Mouse (Mus musculus) lung, embryonic 16.5 days (tissue): ENCODE measurements at regions not wholly inside any gene's neighbourhood (a gene's known extent, or its start where the extent isn't known, plus 50 kb on each side); places are given as distances from the start of the nearest gene placed in this dataset.
A peak's percentile ranks its signal among the peaks of the same experiment; 100 is the strongest.

Experiments used
- ATAC-seq: fragments of 200-750 bp; cut with Nextera tagmentation; 2 replicates; pipeline ENCODE4 v1.8.0; 2017; ENCODE audit warnings: low read depth, mild to moderate bottlenecking, moderate library complexity
- H3K27ac ChIP-seq: fragments of 300-500 bp; sonication (generic); 2 replicates; pipeline ENCODE4 v1.5.1; 2014; ENCODE audit warnings: mild to moderate bottlenecking, control low read depth, low read length
- H3K27me3 ChIP-seq: fragments of 300-500 bp; sonication (generic); 2 replicates; pipeline ENCODE4 v1.6.1; 2014; ENCODE audit warnings: low read depth, low read length, mixed read lengths; ENCODE audit not compliant: control insufficient read depth, insufficient read depth
- H3K36me3 ChIP-seq: fragments of 300-500 bp; sonication (generic); 2 replicates; pipeline ENCODE4 v1.6.1; 2014; ENCODE audit warnings: low read length; ENCODE audit not compliant: control insufficient read depth, insufficient read depth
- H3K4me1 ChIP-seq: fragments of 300-500 bp; sonication (generic); replicated peaks from 2 replicates; pipeline ENCODE4 v1.6.1; 2014; ENCODE audit warnings: low read length, mixed read lengths; ENCODE audit not compliant: control insufficient read depth, insufficient read depth
- H3K4me2 ChIP-seq: fragments of 300-500 bp; sonication (generic); 2 replicates; pipeline ENCODE4 v1.6.1; 2014; ENCODE audit warnings: low read depth, low read length, control low read depth
- H3K4me3 ChIP-seq: fragments of 300-500 bp; sonication (generic); 2 replicates; pipeline ENCODE4 v1.5.1; 2014; ENCODE audit warnings: mild to moderate bottlenecking, low read length, control low read depth
- H3K9ac ChIP-seq: fragments of 300-500 bp; sonication (generic); 2 replicates; pipeline ENCODE4 v1.6.1; 2014; ENCODE audit warnings: low read length, control low read depth
- H3K9me3 ChIP-seq: fragments of 300-500 bp; sonication (generic); 2 replicates; pipeline ENCODE4 v1.6.1; 2016; ENCODE audit warnings: low read length; ENCODE audit not compliant: control insufficient read depth
- WGBS: fragments of 180-500 bp; shearing (Covaris S2); extraction: QIAGEN DNeasy Blood & Tissue Kit; methylation state at CpG from one replicate; pipeline ENCODE4 v1.1.7; 2014; 5-methylcytosine and 5-hydroxymethylcytosine counted together

- H3K27me3 ChIP-seq: no peaks in the 10 kb centered on the region
- no peaks in the 10 kb centered on the region for H3K36me3 ChIP-seq
- H3K4me1 ChIP-seq: no peaks in the 10 kb centered on the region
- no peak overlapping the region for H3K27ac ChIP-seq
- no peak for ATAC-seq
- no peak overlapping the region for H3K4me3 ChIP-seq
- H3K4me2 ChIP-seq: no peak overlapping the region
- no peak overlapping the region for H3K9ac ChIP-seq
- no peaks in the 10 kb centered on the region for H3K9me3 ChIP-seq
- WGBS: 75% methylated on average over 6 of the region's 6 CpGs
Measured at GRCm38 (mm10) chr9:87872384-87872905, 141.4 kb upstream of the Tbx18 start.

- Histone ChIP-seq H3K4me3 (no peak overlapping the region), H3K27me3 (no peaks in the 10 kb centered on the region), H3K4me2 (no peak overlapping the region), H3K9me3 (no peaks in the 10 kb centered on the region), H3K4me1 (no peaks in the 10 kb centered on the region), H3K36me3 (no peaks in the 10 kb centered on the region), H3K27ac (no peak overlapping the region), H3K9ac (no peak overlapping the region)
- no peak for ATAC-seq
- 61% methylated on average over 1 of the region's 1 CpGs for WGBS
Measured at GRCm38 (mm10) chr9:87882587-87882986, 151.5 kb upstream of the Tbx18 start.

GRCm38 (mm10) chr9:87883069-87883468 lies 152.0 kb upstream of the Tbx18 start:
- H3K4me1 ChIP-seq: no peaks in the 10 kb centered on the region
- no peak for ATAC-seq
- H3K4me3 ChIP-seq: no peak overlapping the region
- no peak overlapping the region for H3K9ac ChIP-seq
- H3K36me3 ChIP-seq: no peaks in the 10 kb centered on the region
- no peaks in the 10 kb centered on the region for H3K9me3 ChIP-seq
- no peak overlapping the region for H3K4me2 ChIP-seq
- no peak overlapping the region for H3K27ac ChIP-seq
- H3K27me3 ChIP-seq: no peaks in the 10 kb centered on the region

- Histone ChIP-seq H3K9me3 (peaks cover 2% of the 10 kb centered on the region; the same call in 1 of the 2 replicates), H3K27me3 (no peaks in the 10 kb centered on the region), H3K36me3 (no peaks in the 10 kb centered on the region), H3K4me2 (no peak overlapping the region), H3K27ac (no peak overlapping the region), H3K4me1 (no peaks in the 10 kb centered on the region; the same call in 1 of the 2 replicates), H3K4me3 (no peak overlapping the region), H3K9ac (no peak overlapping the region)
- peak; percentile 12; the same call in 1 of the 2 replicates for ATAC-seq
- 19% methylated on average over 4 of the region's 4 CpGs for WGBS
Measured at GRCm38 (mm10) chr9:87894051-87894450, 163.0 kb upstream of the Tbx18 start.

- Histone ChIP-seq H3K4me1 (no peaks in the 10 kb centered on the region; the same call in 1 of the 2 replicates), H3K4me3 (no peak overlapping the region), H3K9me3 (peaks cover 2% of the 10 kb centered on the region; the same call in 1 of the 2 replicates), H3K36me3 (no peaks in the 10 kb centered on the region), H3K27ac (no peak overlapping the region), H3K4me2 (no peak overlapping the region), H3K27me3 (no peaks in the 10 kb centered on the region), H3K9ac (no peak overlapping the region)
- 35% methylated on average over 3 of the region's 3 CpGs for WGBS
- ATAC-seq: no peak
Measured at GRCm38 (mm10) chr9:87894596-87894995, 163.5 kb upstream of the Tbx18 start.

- no peak overlapping the region for H3K4me2 ChIP-seq
- peaks cover 2% of the 10 kb centered on the region; the same call in 1 of the 2 replicates for H3K9me3 ChIP-seq
- H3K27me3 ChIP-seq: no peaks in the 10 kb centered on the region
- 73% methylated on average over 4 of the region's 4 CpGs for WGBS
- no peak for ATAC-seq
- no peak overlapping the region for H3K27ac ChIP-seq
- H3K4me1 ChIP-seq: no peaks in the 10 kb centered on the region; the same call in 1 of the 2 replicates
- no peak overlapping the region for H3K4me3 ChIP-seq
- H3K36me3 ChIP-seq: no peaks in the 10 kb centered on the region
- no peak overlapping the region for H3K9ac ChIP-seq
Measured at GRCm38 (mm10) chr9:87895526-87895925, 164.5 kb upstream of the Tbx18 start.

GRCm38 (mm10) chr9:87897336-87897735 lies 166.3 kb upstream of the Tbx18 start:
- no peaks in the 10 kb centered on the region for H3K36me3 ChIP-seq
- no peaks in the 10 kb centered on the region for H3K9me3 ChIP-seq
- H3K27me3 ChIP-seq: no peaks in the 10 kb centered on the region
- H3K9ac ChIP-seq: no peak overlapping the region
- H3K4me2 ChIP-seq: no peak overlapping the region
- WGBS: 48% methylated on average over 3 of the region's 3 CpGs
- H3K4me1 ChIP-seq: no peaks in the 10 kb centered on the region; the same call in 1 of the 2 replicates
- ATAC-seq: no peak
- no peak overlapping the region for H3K4me3 ChIP-seq
- H3K27ac ChIP-seq: no peak overlapping the region

GRCm38 (mm10) chr9:87899368-87899767 lies 168.3 kb upstream of the Tbx18 start:
- Histone ChIP-seq H3K4me3 (no peak overlapping the region), H3K27me3 (no peaks in the 10 kb centered on the region), H3K27ac (no peak overlapping the region), H3K9me3 (no peaks in the 10 kb centered on the region), H3K4me1 (no peaks in the 10 kb centered on the region; the same call in 1 of the 2 replicates), H3K4me2 (no peak overlapping the region), H3K36me3 (no peaks in the 10 kb centered on the region), H3K9ac (no peak overlapping the region)
- 70% methylated on average over 5 of the region's 5 CpGs for WGBS
- no peak for ATAC-seq

- no peaks in the 10 kb centered on the region for H3K27me3 ChIP-seq
- H3K4me1 ChIP-seq: no peaks in the 10 kb centered on the region
- WGBS: 90% methylated on average over 7 of the region's 7 CpGs
- no peak for ATAC-seq
- H3K4me2 ChIP-seq: no peak overlapping the region
- H3K4me3 ChIP-seq: no peak overlapping the region
- no peak overlapping the region for H3K27ac ChIP-seq
- H3K36me3 ChIP-seq: no peaks in the 10 kb centered on the region
- no peaks in the 10 kb centered on the region for H3K9me3 ChIP-seq
- H3K9ac ChIP-seq: no peak overlapping the region
Measured at GRCm38 (mm10) chr9:87899800-87900199, 168.7 kb upstream of the Tbx18 start.

GRCm38 (mm10) chr9:87921291-87921690 lies 190.2 kb upstream of the Tbx18 start:
- no peak overlapping the region for H3K9ac ChIP-seq
- no peak for ATAC-seq
- no peak overlapping the region for H3K4me2 ChIP-seq
- H3K36me3 ChIP-seq: no peaks in the 10 kb centered on the region
- 73% methylated on average over 8 of the region's 8 CpGs for WGBS
- H3K27me3 ChIP-seq: no peaks in the 10 kb centered on the region
- no peak overlapping the region for H3K27ac ChIP-seq
- H3K4me3 ChIP-seq: no peak overlapping the region
- no peaks in the 10 kb centered on the region for H3K9me3 ChIP-seq
- H3K4me1 ChIP-seq: no peaks in the 10 kb centered on the region
